Mouse (Mus musculus) liver, embryonic 14.5 days (tissue): Measurements from ENCODE around the gene Ccl22. TPM values are rescaled to one million over a fixed set of nuclear protein-coding genes. Genes with fewer than 3 reads are reported as not detected.
A peak's percentile ranks its signal among the peaks of the same experiment; 100 is the strongest.

ENCODE experiments used
- ATAC-seq: fragments of 200-750 bp; cut with Nextera tagmentation; 2 replicates; pipeline ENCODE4 v1.8.0; 2017; ENCODE audit warnings: moderate number of reproducible peaks, mild to moderate bottlenecking, moderate library complexity; ENCODE audit not compliant: insufficient read depth
- DNase-seq, 3 experiments: peaks; one replicate each; pipeline ENCODE4 v3.0.0-alpha.2; 2012 to 2013; ENCODE audit warnings: low read depth in 3 of 3, low spot score in 3 of 3
- H3K27ac ChIP-seq: fragments of 300-500 bp; sonication (generic); 2 replicates; pipeline ENCODE4 v1.5.1; 2014; ENCODE audit warnings: moderate library complexity, mild to moderate bottlenecking, control low read depth, inconsistent platforms
- H3K27me3 ChIP-seq: fragments of 300-500 bp; sonication (generic); 2 replicates; pipeline ENCODE4 v1.6.1; 2014; ENCODE audit warnings: mild to moderate bottlenecking, low read length, moderate library complexity; ENCODE audit not compliant: control insufficient read depth, insufficient read depth
- H3K36me3 ChIP-seq: fragments of 300-500 bp; sonication (generic); replicated peaks from 2 replicates; pipeline ENCODE4 v1.6.1; 2014; ENCODE audit warnings: low read depth; ENCODE audit not compliant: control insufficient read depth, insufficient read depth
- H3K4me1 ChIP-seq, 2 experiments: fragments of 200-500 bp in 1 of 2; fragments of 300-500 bp in 1 of 2; sonication (generic) in 1 of 2; replicated peaks; 2 replicates each; pipeline ENCODE4 v1.6.1; 2012 to 2014; ENCODE audit warnings: antibody characterized with exemption in 1 of 2, inconsistent platforms in 1 of 2, low read length in 1 of 2; ENCODE audit not compliant: control insufficient read depth in 2 of 2, insufficient read depth in 2 of 2
- H3K4me2 ChIP-seq: fragments of 300-500 bp; sonication (generic); 2 replicates; pipeline ENCODE4 v1.6.1; 2014; ENCODE audit warnings: low read depth, mild to moderate bottlenecking, control low read depth, moderate library complexity
- H3K4me3 ChIP-seq, 2 experiments: fragments of 200-500 bp in 1 of 2; fragments of 300-500 bp in 1 of 2; sonication (generic) in 1 of 2; 2 replicates each; pipeline ENCODE4 v1.5.1; 2012 to 2014; ENCODE audit warnings: low read depth in 2 of 2, low read length in 2 of 2, mild to moderate bottlenecking in 2 of 2, control low read depth in 1 of 2, inconsistent platforms in 1 of 2, moderate library complexity in 1 of 2; ENCODE audit not compliant: insufficient read depth in 1 of 2
- H3K9ac ChIP-seq: fragments of 300-500 bp; sonication (generic); replicated peaks from 2 replicates; pipeline ENCODE4 v1.6.1; 2014; ENCODE audit warnings: mild to moderate bottlenecking, control low read depth, moderate library complexity
- H3K9me3 ChIP-seq: fragments of 300-500 bp; sonication (generic); 2 replicates; pipeline ENCODE4 v1.6.1; 2016; ENCODE audit warnings: low read length, mixed read lengths; ENCODE audit not compliant: control insufficient read depth
- CTCF ChIP-seq: IDR thresholded peaks from 2 replicates; pipeline ENCODE4 v1.5.1; 2016; ENCODE audit warnings: antibody characterized with exemption, low read depth, control low read depth
- EP300 ChIP-seq: IDR thresholded peaks from 2 replicates; pipeline ENCODE4 v1.6.1; 2016; ENCODE audit warnings: antibody characterized with exemption, low read depth
- WGBS: fragments of 180-500 bp; shearing (Covaris S2); extraction: QIAGEN DNeasy Blood & Tissue Kit; methylation state at CpG from one replicate; pipeline ENCODE4 v1.1.7; 2014; ENCODE audit not compliant: insufficient replicate concordance; 5-methylcytosine and 5-hydroxymethylcytosine counted together
- polyA plus RNA-seq, 2 experiments: library from polyadenylated mRNA; depleted of rRNA in 1 of 2; stranded (reverse) in 1 of 2; unstranded in 1 of 2; fragments of >200 nt; fragmentation: Nextera tagmentation in 1 of 2; extraction: Ambion mirVana in 1 of 2; gene quantifications; 2 replicates each; pipeline versions ENCODE4 v1.2.1 to v1.2.3; 2012 to 2014

Gene Ccl22
- polyA plus RNA-seq, 2 experiments: 0.17 to 0.22 TPM

DNA sequence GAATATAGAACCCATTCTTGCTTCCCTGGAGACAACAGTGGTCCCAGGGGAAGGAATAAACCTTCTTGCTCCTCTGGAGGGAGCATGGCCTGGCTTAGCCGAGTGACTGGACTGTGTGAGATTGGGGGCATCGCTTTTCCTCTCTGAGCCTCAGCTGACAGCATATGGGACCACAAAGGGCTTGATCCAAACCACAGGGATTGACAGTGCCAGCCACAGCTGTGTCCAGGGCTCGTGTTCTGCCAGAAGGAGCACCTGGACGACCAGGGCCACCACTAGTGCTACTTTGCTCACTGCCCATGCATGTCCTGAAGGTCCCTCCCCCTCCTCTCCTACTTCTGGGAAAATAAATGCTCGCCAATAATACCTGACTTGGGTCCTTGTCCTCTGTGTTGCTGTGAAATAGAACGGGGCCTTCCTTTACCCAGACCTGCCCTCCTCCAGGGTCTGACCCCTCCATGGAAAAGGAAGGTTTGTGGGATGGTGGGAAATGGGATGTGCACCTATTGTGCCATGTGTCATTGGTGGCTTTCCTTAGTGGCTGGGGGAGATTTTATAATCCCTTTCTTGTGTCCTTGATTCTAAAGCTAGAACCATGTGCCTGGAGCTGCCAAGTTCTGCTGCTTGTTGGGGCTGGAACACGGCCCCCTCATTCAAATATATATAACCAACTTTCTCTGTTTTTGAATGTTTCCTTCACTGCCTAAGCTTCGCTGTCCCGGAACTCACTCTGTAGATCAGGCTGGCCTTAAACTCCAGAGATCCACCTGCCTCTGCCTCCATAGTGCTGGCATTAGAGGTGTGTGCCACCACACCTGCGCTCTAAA, 5.8 kb downstream of the Ccl22 start:
- H3K27me3 ChIP-seq: no peaks in the 10 kb centered on the region
- no peak overlapping the region for H3K4me3 ChIP-seq
- peaks cover 0 to 3% of the 10 kb centered on the region in 2 experiments; a peak in 3 of 4 replicates for H3K4me1 ChIP-seq
- 51% methylated on average over 10 of the region's 10 CpGs for WGBS
- DNase-seq (no peak), ATAC-seq (no peak)
- no peak overlapping the region for H3K4me2 ChIP-seq
- H3K36me3 ChIP-seq: no peaks in the 10 kb centered on the region
- no peak overlapping the region for H3K27ac ChIP-seq
- TF ChIP-seq CTCF (no peak), EP300 (no peak)
- H3K9ac ChIP-seq: no peak overlapping the region
- no peaks in the 10 kb centered on the region for H3K9me3 ChIP-seq

DNA sequence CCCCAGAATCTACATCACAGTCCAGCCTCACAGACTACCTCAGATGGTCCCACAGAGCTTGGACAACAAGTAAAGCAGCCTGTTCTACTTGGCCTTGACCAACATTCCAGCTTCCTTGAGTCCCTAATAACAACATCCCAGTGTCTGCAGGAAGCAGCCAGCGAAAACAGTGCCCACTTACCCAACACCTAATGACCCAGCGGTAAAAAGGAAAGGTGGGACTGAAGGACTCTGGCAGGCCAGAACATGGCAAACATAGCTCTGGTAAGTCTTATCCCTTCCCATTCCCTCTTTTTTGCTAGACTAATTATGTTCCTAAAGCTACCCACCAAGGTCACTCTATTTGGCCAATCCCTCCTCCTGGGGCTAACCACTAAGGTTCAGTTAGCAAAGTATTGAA, 8.6 kb downstream of the Ccl22 start:
- WGBS: 76% methylated on average over 2 of the region's 2 CpGs
- H3K27ac ChIP-seq: no peak overlapping the region

DNA sequence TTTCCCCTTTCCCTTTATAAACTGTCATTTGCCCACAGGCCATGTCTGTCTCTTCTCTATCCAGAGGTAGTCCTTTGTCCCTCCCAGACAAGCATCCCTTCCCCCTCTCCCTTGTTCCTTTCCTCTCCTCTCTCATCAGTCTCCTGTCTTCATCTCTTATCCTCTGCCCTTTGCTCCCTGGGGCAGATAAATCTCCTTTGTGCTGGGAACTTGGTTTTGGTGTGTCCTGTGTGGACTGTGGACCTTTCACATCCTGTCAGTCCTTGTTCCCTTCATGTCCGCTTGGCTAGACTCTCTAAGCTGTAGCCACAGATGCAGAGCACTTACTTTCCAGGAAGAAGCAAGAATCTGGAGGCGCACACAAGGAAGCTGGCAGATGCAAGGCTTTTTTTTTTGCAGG, 9.1 kb downstream of the Ccl22 start:
- Histone ChIP-seq H3K9ac (no peak overlapping the region), H3K4me3 (no peak overlapping the region), H3K4me2 (no peak overlapping the region), H3K27me3 (no peaks in the 10 kb centered on the region), H3K27ac (no peak overlapping the region), H3K36me3 (no peaks in the 10 kb centered on the region), H3K9me3 (no peaks in the 10 kb centered on the region), H3K4me1 (no peaks in the 10 kb centered on the region)
- DNase-seq (no peak), ATAC-seq (no peak)
- 64% methylated on average over 2 of the region's 2 CpGs for whole genome bisulfite sequencing
- TF ChIP-seq CTCF (no peak), EP300 (no peak)

More for the DNA sequence above, 8.6 kb downstream of the Ccl22 start:
- Histone ChIP-seq H3K4me2 (no peak overlapping the region), H3K9me3 (no peaks in the 10 kb centered on the region), H3K36me3 (no peaks in the 10 kb centered on the region), H3K27me3 (no peaks in the 10 kb centered on the region), H3K4me3 (no peak overlapping the region), H3K9ac (no peak overlapping the region), H3K4me1 (no peaks in the 10 kb centered on the region)
- TF ChIP-seq EP300: no peak
- TF ChIP-seq CTCF: no peak
- ATAC-seq: no peak
- DNase-seq: no peak

DNA sequence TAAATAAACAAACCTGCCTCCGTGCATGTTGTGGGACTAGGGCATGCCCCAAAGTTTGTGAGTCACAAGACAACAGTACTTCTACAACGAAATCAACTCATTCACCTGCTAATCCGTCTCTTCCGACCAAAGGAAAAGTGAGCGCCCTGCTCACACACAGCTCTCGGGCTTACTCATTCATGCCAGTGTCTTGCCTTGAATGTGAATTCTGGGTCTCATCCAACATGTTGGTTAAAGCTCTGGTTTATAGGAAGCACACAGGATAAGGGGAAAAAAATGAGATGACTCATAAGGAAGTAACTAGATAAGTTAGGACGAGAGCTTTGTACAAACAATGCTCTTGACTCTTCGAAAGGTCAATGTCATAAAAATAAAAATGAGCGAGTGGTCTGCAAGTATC, 21.6 kb downstream of the Ccl22 start:
- H3K27ac ChIP-seq: no peak overlapping the region
- ATAC-seq (no peak), DNase-seq (no peak)
- no peaks in the 10 kb centered on the region for H3K36me3 ChIP-seq
- TF ChIP-seq EP300 (no peak), CTCF (no peak)
- H3K9ac ChIP-seq: no peak overlapping the region
- no peaks in the 10 kb centered on the region for H3K9me3 ChIP-seq
- 58% methylated on average over 9 of the region's 9 CpGs for WGBS
- peaks cover 26% of the 10 kb centered on the region for H3K27me3 ChIP-seq
- no peak overlapping the region for H3K4me2 ChIP-seq
- H3K4me3 ChIP-seq: no peak overlapping the region
- peaks cover 3 to 11% of the 10 kb centered on the region in 2 experiments; a peak in 2 of 4 replicates for H3K4me1 ChIP-seq

DNA sequence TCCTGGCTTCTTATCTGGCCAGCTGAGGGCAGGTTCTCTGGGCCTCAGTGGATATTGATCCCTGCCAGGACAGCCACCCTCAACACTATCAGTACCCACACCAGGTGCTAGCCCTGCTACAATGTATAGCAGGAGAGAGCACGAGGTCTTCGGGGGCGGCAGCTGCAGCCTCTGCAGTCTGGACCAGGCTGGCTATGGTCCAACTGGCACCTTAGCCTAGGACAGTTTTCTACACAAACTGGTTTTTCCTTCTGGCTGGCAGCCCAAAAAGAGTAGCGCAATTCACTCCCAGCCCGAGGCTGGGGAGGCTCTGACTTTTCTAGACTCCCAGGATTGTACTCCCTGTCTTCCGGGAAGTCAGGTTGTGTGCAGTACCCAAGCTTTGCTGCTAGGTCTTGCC, 25.6 kb downstream of the Ccl22 start:
- H3K4me3 ChIP-seq: no peak overlapping the region
- DNase-seq: no peak
- no peak overlapping the region for H3K27ac ChIP-seq
- no peak for TF ChIP-seq CTCF
- TF ChIP-seq EP300: 0 out of 2 replicates have a peak, but pooled peaks have one; percentile 18
- H3K36me3 ChIP-seq: no peaks in the 10 kb centered on the region
- no peak overlapping the region for H3K9ac ChIP-seq
- peak; percentile 57; the same call in 1 of the 2 replicates for ATAC-seq
- peaks cover 49% of the 10 kb centered on the region for H3K27me3 ChIP-seq
- H3K4me1 ChIP-seq: peaks cover 3 to 11% of the 10 kb centered on the region in 2 experiments; a peak in 2 of 4 replicates
- H3K4me2 ChIP-seq: no peak overlapping the region
- 43% methylated on average over 6 of the region's 6 CpGs for WGBS
- no peaks in the 10 kb centered on the region for H3K9me3 ChIP-seq
